Mouse (Mus musculus) liver, embryonic 14.5 days (tissue): ENCODE data around the gene Olfr1293-ps. TPM values are rescaled to one million over a fixed set of nuclear protein-coding genes. Genes with fewer than 3 reads are reported as not detected.

Experiments
- ATAC-seq: fragments of 200-750 bp; cut with Nextera tagmentation; 2 replicates; pipeline ENCODE4 v1.8.0; 2017; ENCODE audit warnings: moderate number of reproducible peaks, mild to moderate bottlenecking, moderate library complexity; ENCODE audit not compliant: insufficient read depth
- DNase-seq, 3 experiments: peaks; one replicate each; pipeline ENCODE4 v3.0.0-alpha.2; 2012 to 2013; ENCODE audit warnings: low read depth in 3 of 3, low spot score in 3 of 3
- H3K27ac ChIP-seq: fragments of 300-500 bp; sonication (generic); 2 replicates; pipeline ENCODE4 v1.5.1; 2014; ENCODE audit warnings: moderate library complexity, mild to moderate bottlenecking, control low read depth, inconsistent platforms
- H3K27me3 ChIP-seq: fragments of 300-500 bp; sonication (generic); 2 replicates; pipeline ENCODE4 v1.6.1; 2014; ENCODE audit warnings: mild to moderate bottlenecking, low read length, moderate library complexity; ENCODE audit not compliant: control insufficient read depth, insufficient read depth
- H3K36me3 ChIP-seq: fragments of 300-500 bp; sonication (generic); replicated peaks from 2 replicates; pipeline ENCODE4 v1.6.1; 2014; ENCODE audit warnings: low read depth; ENCODE audit not compliant: control insufficient read depth, insufficient read depth
- H3K4me1 ChIP-seq, 2 experiments: fragments of 200-500 bp in 1 of 2; fragments of 300-500 bp in 1 of 2; sonication (generic) in 1 of 2; replicated peaks; 2 replicates each; pipeline ENCODE4 v1.6.1; 2012 to 2014; ENCODE audit warnings: antibody characterized with exemption in 1 of 2, inconsistent platforms in 1 of 2, low read length in 1 of 2; ENCODE audit not compliant: control insufficient read depth in 2 of 2, insufficient read depth in 2 of 2
- H3K4me2 ChIP-seq: fragments of 300-500 bp; sonication (generic); 2 replicates; pipeline ENCODE4 v1.6.1; 2014; ENCODE audit warnings: low read depth, mild to moderate bottlenecking, control low read depth, moderate library complexity
- H3K4me3 ChIP-seq, 2 experiments: fragments of 200-500 bp in 1 of 2; fragments of 300-500 bp in 1 of 2; sonication (generic) in 1 of 2; 2 replicates each; pipeline ENCODE4 v1.5.1; 2012 to 2014; ENCODE audit warnings: low read depth in 2 of 2, low read length in 2 of 2, mild to moderate bottlenecking in 2 of 2, control low read depth in 1 of 2, inconsistent platforms in 1 of 2, moderate library complexity in 1 of 2; ENCODE audit not compliant: insufficient read depth in 1 of 2
- H3K9ac ChIP-seq: fragments of 300-500 bp; sonication (generic); replicated peaks from 2 replicates; pipeline ENCODE4 v1.6.1; 2014; ENCODE audit warnings: mild to moderate bottlenecking, control low read depth, moderate library complexity
- H3K9me3 ChIP-seq: fragments of 300-500 bp; sonication (generic); 2 replicates; pipeline ENCODE4 v1.6.1; 2016; ENCODE audit warnings: low read length, mixed read lengths; ENCODE audit not compliant: control insufficient read depth
- CTCF ChIP-seq: IDR thresholded peaks from 2 replicates; pipeline ENCODE4 v1.5.1; 2016; ENCODE audit warnings: antibody characterized with exemption, low read depth, control low read depth
- EP300 ChIP-seq: IDR thresholded peaks from 2 replicates; pipeline ENCODE4 v1.6.1; 2016; ENCODE audit warnings: antibody characterized with exemption, low read depth
- WGBS: fragments of 180-500 bp; shearing (Covaris S2); extraction: QIAGEN DNeasy Blood & Tissue Kit; methylation state at CpG from one replicate; pipeline ENCODE4 v1.1.7; 2014; ENCODE audit not compliant: insufficient replicate concordance; 5-methylcytosine and 5-hydroxymethylcytosine counted together
- polyA plus RNA-seq, 2 experiments: library from polyadenylated mRNA; depleted of rRNA in 1 of 2; stranded (reverse) in 1 of 2; unstranded in 1 of 2; fragments of >200 nt; fragmentation: Nextera tagmentation in 1 of 2; extraction: Ambion mirVana in 1 of 2; gene quantifications; 2 replicates each; pipeline versions ENCODE4 v1.2.1 to v1.2.3; 2012 to 2014

The Olfr1293-ps gene
- polyA plus RNA-seq, 2 experiments, result not detected

DNA sequence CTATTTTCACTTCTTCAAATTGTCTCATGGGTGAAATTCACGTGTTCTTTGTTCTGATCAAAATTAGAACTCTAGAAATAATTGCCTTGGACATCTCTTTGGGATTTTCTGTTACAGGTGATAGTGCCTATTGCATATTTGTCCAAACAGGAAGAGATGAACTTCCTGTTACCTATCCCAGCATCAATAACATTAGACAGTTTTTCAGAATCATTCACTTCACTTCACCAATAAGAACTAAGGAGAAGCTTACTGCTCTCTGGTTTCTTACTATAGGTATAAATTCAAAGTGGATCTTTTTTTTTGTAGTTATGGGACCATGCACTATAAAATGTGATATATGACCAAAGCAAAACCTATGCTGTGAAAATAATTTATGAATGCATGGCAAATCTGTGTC, 15.2 kb downstream of the Olfr1293-ps start, which contains the start of gene Olfr1294:
Gene Olfr1294 (minus strand): TSS at position 101 of the 400 bp plus-strand sequence.
- Histone ChIP-seq H3K27ac (no peak within 1 kb of the TSS), H3K9me3 (no peaks in the 10 kb centered on the region), H3K36me3 (no peaks in the 10 kb centered on the region), H3K4me1 (no peaks in the 10 kb centered on the region), H3K9ac (no peak within 1 kb of the TSS), H3K27me3 (no peaks in the 10 kb centered on the region), H3K4me2 (no peak within 1 kb of the TSS), H3K4me3 (no peak within 1 kb of the TSS)
- ATAC-seq (no peak), DNase-seq (no peak)
- TF ChIP-seq CTCF (no peak), EP300 (no peak)
- 19% methylated on average over 1 of the region's 1 CpGs for WGBS

GRCm38 (mm10) chr2:111569581-111569980, 44.6 kb downstream of the Olfr1293-ps start, which contains the start of gene Olfr1295:
Gene Olfr1295, minus strand, starts transcription at chr2:111569681.
- Histone ChIP-seq H3K27ac (no peak within 1 kb of the TSS), H3K27me3 (no peaks in the 10 kb centered on the region), H3K4me3 (no peak within 1 kb of the TSS), H3K9ac (no peak within 1 kb of the TSS), H3K4me2 (no peak within 1 kb of the TSS), H3K4me1 (no peaks in the 10 kb centered on the region), H3K9me3 (no peaks in the 10 kb centered on the region), H3K36me3 (no peaks in the 10 kb centered on the region)
- TF ChIP-seq EP300 (no peak), CTCF (no peak)
- ATAC-seq (no peak), DNase-seq (no peak)

Other genes starting within 250 kb of the Olfr1293-ps start
- not detected in 2 replicates for gene Olfr1278, start 235.1 kb upstream of the Olfr1293-ps start, polyA plus RNA-seq (2012; rRNA removed)
- gene Olfr1278, start 235.1 kb upstream of the Olfr1293-ps start, polyA plus RNA-seq (2014; fragmentation: Nextera tagmentation; extraction: Ambion mirVana), result not detected in 2 replicates
- not detected in 2 replicates for gene Olfr1279, start 224.6 kb upstream of the Olfr1293-ps start, polyA plus RNA-seq (2012; rRNA removed)
- not detected in 2 replicates for gene Olfr1279, start 224.6 kb upstream of the Olfr1293-ps start, polyA plus RNA-seq (2014; fragmentation: Nextera tagmentation; extraction: Ambion mirVana)
- gene Olfr1280, start 211.2 kb upstream of the Olfr1293-ps start, polyA plus RNA-seq (2012; rRNA removed), result not detected in 2 replicates
- gene Olfr1280, start 211.2 kb upstream of the Olfr1293-ps start, polyA plus RNA-seq (2014; fragmentation: Nextera tagmentation; extraction: Ambion mirVana), result not detected in 2 replicates
- gene Olfr1281, start 198.7 kb upstream of the Olfr1293-ps start, polyA plus RNA-seq (2012; rRNA removed), result not detected in 2 replicates
- not detected in 2 replicates for gene Olfr1281, start 198.7 kb upstream of the Olfr1293-ps start, polyA plus RNA-seq (2014; fragmentation: Nextera tagmentation; extraction: Ambion mirVana)
- not detected in 2 replicates for gene Olfr1282, start 189.1 kb upstream of the Olfr1293-ps start, polyA plus RNA-seq (2012; rRNA removed)
- gene Olfr1282, start 189.1 kb upstream of the Olfr1293-ps start, polyA plus RNA-seq (2014; fragmentation: Nextera tagmentation; extraction: Ambion mirVana), result not detected in 2 replicates
- not detected in 2 replicates for gene Olfr1283, start 158.4 kb upstream of the Olfr1293-ps start, polyA plus RNA-seq (2012; rRNA removed)
- gene Olfr1283, start 158.4 kb upstream of the Olfr1293-ps start, polyA plus RNA-seq (2014; fragmentation: Nextera tagmentation; extraction: Ambion mirVana), result not detected in 2 replicates
- not detected in 2 replicates for gene Olfr1284, start 149.7 kb upstream of the Olfr1293-ps start, polyA plus RNA-seq (2012; rRNA removed)
- not detected in 2 replicates for gene Olfr1284, start 149.7 kb upstream of the Olfr1293-ps start, polyA plus RNA-seq (2014; fragmentation: Nextera tagmentation; extraction: Ambion mirVana)
- not detected in 2 replicates for gene Olfr1286, start 102.1 kb upstream of the Olfr1293-ps start, polyA plus RNA-seq (2012; rRNA removed)
- gene Olfr1286, start 102.1 kb upstream of the Olfr1293-ps start, polyA plus RNA-seq (2014; fragmentation: Nextera tagmentation; extraction: Ambion mirVana), result not detected in 2 replicates
- gene Olfr1287, start 76.1 kb upstream of the Olfr1293-ps start, polyA plus RNA-seq (2012; rRNA removed), result not detected in 2 replicates
- not detected in 2 replicates for gene Olfr1287, start 76.1 kb upstream of the Olfr1293-ps start, polyA plus RNA-seq (2014; fragmentation: Nextera tagmentation; extraction: Ambion mirVana)
- not detected in 2 replicates for gene Olfr1288, start 51.1 kb upstream of the Olfr1293-ps start, polyA plus RNA-seq (2012; rRNA removed)
- gene Olfr1288, start 51.1 kb upstream of the Olfr1293-ps start, polyA plus RNA-seq (2014; fragmentation: Nextera tagmentation; extraction: Ambion mirVana), result not detected in 2 replicates
- gene Olfr1289, start 44.4 kb upstream of the Olfr1293-ps start, polyA plus RNA-seq (2012; rRNA removed), result not detected in 2 replicates
- gene Olfr1289, start 44.4 kb upstream of the Olfr1293-ps start, polyA plus RNA-seq (2014; fragmentation: Nextera tagmentation; extraction: Ambion mirVana), result not detected in 2 replicates
- gene Olfr1290, start 31.4 kb upstream of the Olfr1293-ps start, polyA plus RNA-seq (2012; rRNA removed), result not detected in 2 replicates
- gene Olfr1290, start 31.4 kb upstream of the Olfr1293-ps start, polyA plus RNA-seq (2014; fragmentation: Nextera tagmentation; extraction: Ambion mirVana), result not detected in 2 replicates
- gene Olfr1291-ps1, start 28.0 kb upstream of the Olfr1293-ps start, polyA plus RNA-seq (2012; rRNA removed), result not detected in 2 replicates
- gene Olfr1291-ps1, start 28.0 kb upstream of the Olfr1293-ps start, polyA plus RNA-seq (2014; fragmentation: Nextera tagmentation; extraction: Ambion mirVana), result not detected in 2 replicates
- gene Olfr1294, start 15.1 kb downstream of the Olfr1293-ps start, polyA plus RNA-seq (2012; rRNA removed), result not detected in 2 replicates
- not detected in 2 replicates for gene Olfr1294, start 15.1 kb downstream of the Olfr1293-ps start, polyA plus RNA-seq (2014; fragmentation: Nextera tagmentation; extraction: Ambion mirVana)
- gene Olfr1295, start 44.5 kb downstream of the Olfr1293-ps start, polyA plus RNA-seq (2012; rRNA removed), result not detected in 2 replicates
- gene Olfr1295, start 44.5 kb downstream of the Olfr1293-ps start, polyA plus RNA-seq (2014; fragmentation: Nextera tagmentation; extraction: Ambion mirVana), result not detected in 2 replicates
- not detected in 2 replicates for gene Olfr1297, start 101.3 kb downstream of the Olfr1293-ps start, polyA plus RNA-seq (2012; rRNA removed)
- not detected in 2 replicates for gene Olfr1297, start 101.3 kb downstream of the Olfr1293-ps start, polyA plus RNA-seq (2014; fragmentation: Nextera tagmentation; extraction: Ambion mirVana)
- not detected in 2 replicates for gene Olfr1298, start 124.0 kb downstream of the Olfr1293-ps start, polyA plus RNA-seq (2012; rRNA removed)
- not detected in 2 replicates for gene Olfr1298, start 124.0 kb downstream of the Olfr1293-ps start, polyA plus RNA-seq (2014; fragmentation: Nextera tagmentation; extraction: Ambion mirVana)
- not detected in 2 replicates for gene Olfr1299, start 136.2 kb downstream of the Olfr1293-ps start, polyA plus RNA-seq (2012; rRNA removed)
- gene Olfr1299, start 136.2 kb downstream of the Olfr1293-ps start, polyA plus RNA-seq (2014; fragmentation: Nextera tagmentation; extraction: Ambion mirVana), result not detected in 2 replicates
- not detected in 2 replicates for gene Olfr1301, start 225.8 kb downstream of the Olfr1293-ps start, polyA plus RNA-seq (2012; rRNA removed)
- not detected in 2 replicates for gene Olfr1301, start 225.8 kb downstream of the Olfr1293-ps start, polyA plus RNA-seq (2014; fragmentation: Nextera tagmentation; extraction: Ambion mirVana)